Mouse (Mus musculus) lung, embryonic 14.5 days (tissue): ENCODE measurements around the gene Unc5b. TPM values are rescaled to one million over a fixed set of nuclear protein-coding genes. Genes with fewer than 3 reads are reported as not detected.

ENCODE experiments used
- ATAC-seq: fragments of 200-750 bp; cut with Nextera tagmentation; 2 replicates; pipeline ENCODE4 v1.8.0; 2017; ENCODE audit warnings: mild to moderate bottlenecking, moderate TSS enrichment, moderate library complexity; ENCODE audit not compliant: insufficient read depth
- DNase-seq: peaks from one replicate; pipeline ENCODE4 v3.0.0-alpha.2; 2015
- H3K27ac ChIP-seq: fragments of 300-500 bp; sonication (generic); 2 replicates; pipeline ENCODE4 v1.5.1; 2014; ENCODE audit warnings: low read depth, mild to moderate bottlenecking, moderate library complexity
- H3K27me3 ChIP-seq: fragments of 300-500 bp; sonication (generic); 2 replicates; pipeline ENCODE4 v1.6.1; 2014; ENCODE audit warnings: low read length, control low read depth; ENCODE audit not compliant: insufficient read depth
- H3K36me3 ChIP-seq: fragments of 300-500 bp; sonication (generic); 2 replicates; pipeline ENCODE4 v1.6.1; 2014; ENCODE audit warnings: control low read depth; ENCODE audit not compliant: insufficient read depth
- H3K4me1 ChIP-seq: fragments of 300-500 bp; sonication (generic); 2 replicates; pipeline ENCODE4 v1.6.1; 2014; ENCODE audit warnings: antibody characterized with exemption, control low read depth; ENCODE audit not compliant: insufficient read depth
- H3K4me2 ChIP-seq: fragments of 300-500 bp; sonication (generic); 2 replicates; pipeline ENCODE4 v1.6.1; 2014; ENCODE audit warnings: mild to moderate bottlenecking
- H3K4me3 ChIP-seq: fragments of 300-500 bp; sonication (generic); 2 replicates; pipeline ENCODE4 v1.5.1; 2014; ENCODE audit warnings: low read depth, low read length
- H3K9ac ChIP-seq: fragments of 300-500 bp; sonication (generic); 2 replicates; pipeline ENCODE4 v1.6.1; 2014
- H3K9me3 ChIP-seq: fragments of 300-500 bp; sonication (generic); 2 replicates; pipeline ENCODE4 v1.6.1; 2016; ENCODE audit warnings: low read depth, low read length, control low read depth
- CTCF ChIP-seq: IDR thresholded peaks from 2 replicates; pipeline ENCODE4 v1.5.1; 2016; ENCODE audit warnings: antibody characterized with exemption, low read depth
- WGBS: fragments of 180-500 bp; shearing (Covaris S2); extraction: QIAGEN DNeasy Blood & Tissue Kit; methylation state at CpG from one replicate; pipeline ENCODE4 v1.1.7; 2014; 5-methylcytosine and 5-hydroxymethylcytosine counted together
- polyA plus RNA-seq: library from polyadenylated mRNA; unstranded; fragments of >200 nt; fragmentation: Nextera tagmentation; extraction: Ambion mirVana; gene quantifications from 2 replicates; pipeline ENCODE4 v1.2.1, GENCODE M21; 2014

Unc5b gene
- polyA plus RNA-seq, 1 experiment from 2014 or later: 6.6 TPM

- Histone ChIP-seq H3K4me2 (0 out of 2 replicates have a peak overlapping the region, but pooled peaks have one; percentile 15), H3K27ac (no peak overlapping the region)
- peak; percentile 42 for DNase-seq
Observed at GRCm38 (mm10) chr10:60800295-60801167, 30.9 kb downstream of the Unc5b start.

DNA sequence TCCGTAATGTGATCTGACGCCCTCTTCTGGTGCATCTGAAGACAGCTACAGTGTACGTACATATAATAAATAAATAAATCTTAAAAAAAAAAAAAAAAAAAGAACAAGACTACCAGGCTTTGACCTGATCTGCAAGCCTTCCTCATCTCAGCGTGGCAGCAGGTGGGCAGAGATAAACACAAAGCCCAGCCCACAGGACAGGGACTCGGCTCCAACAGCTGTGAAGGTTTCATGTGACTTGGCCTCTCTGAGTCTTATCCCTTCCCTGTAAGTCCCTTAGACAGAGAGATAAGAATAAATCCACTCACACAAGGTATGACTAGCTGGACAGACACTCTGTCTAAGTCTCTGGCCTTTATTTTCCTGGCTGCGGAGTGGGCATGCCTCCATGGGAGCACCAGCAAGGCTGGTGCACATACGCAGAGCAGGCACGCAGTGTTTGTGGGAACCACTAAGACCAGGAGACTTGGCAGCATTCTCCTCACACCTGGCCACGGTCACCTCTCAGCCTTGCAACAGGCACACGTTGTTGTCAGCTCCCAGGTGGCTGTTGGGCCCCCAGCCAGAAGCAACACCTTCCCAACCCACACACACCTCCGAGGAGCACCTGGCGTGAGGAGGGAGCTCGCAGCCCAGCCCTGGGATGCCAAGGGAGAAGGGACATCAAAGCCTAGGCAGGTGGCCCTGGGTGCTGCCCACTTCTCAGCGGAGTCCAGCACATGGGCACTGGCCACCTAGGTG lies 33.5 kb downstream of the Unc5b start:
- H3K4me3 ChIP-seq: no peak overlapping the region
- DNase-seq: no peak
- H3K4me1 ChIP-seq: peaks cover 19% of the 10 kb centered on the region
- no peak for TF ChIP-seq CTCF
- WGBS: 63% methylated on average over 14 of the region's 14 CpGs
- no peaks in the 10 kb centered on the region for H3K36me3 ChIP-seq
- H3K4me2 ChIP-seq: no peak overlapping the region
- H3K9me3 ChIP-seq: no peaks in the 10 kb centered on the region
- H3K27me3 ChIP-seq: no peaks in the 10 kb centered on the region
- no peak overlapping the region for H3K9ac ChIP-seq
- ATAC-seq: no peak
- H3K27ac ChIP-seq: no peak overlapping the region

More at GRCm38 (mm10) chr10:60800295-60801167, 30.9 kb downstream of the Unc5b start:
- ATAC-seq: no peak
- no peak overlapping the region; the same call in 1 of the 2 replicates for H3K9ac ChIP-seq
- H3K27me3 ChIP-seq: no peaks in the 10 kb centered on the region
- H3K36me3 ChIP-seq: no peaks in the 10 kb centered on the region
- WGBS: 12% methylated on average over 19 of the region's 19 CpGs
- no peak overlapping the region for H3K4me3 ChIP-seq
- H3K9me3 ChIP-seq: no peaks in the 10 kb centered on the region
- peaks cover 26% of the 10 kb centered on the region for H3K4me1 ChIP-seq
- TF ChIP-seq CTCF: no peak

DNA sequence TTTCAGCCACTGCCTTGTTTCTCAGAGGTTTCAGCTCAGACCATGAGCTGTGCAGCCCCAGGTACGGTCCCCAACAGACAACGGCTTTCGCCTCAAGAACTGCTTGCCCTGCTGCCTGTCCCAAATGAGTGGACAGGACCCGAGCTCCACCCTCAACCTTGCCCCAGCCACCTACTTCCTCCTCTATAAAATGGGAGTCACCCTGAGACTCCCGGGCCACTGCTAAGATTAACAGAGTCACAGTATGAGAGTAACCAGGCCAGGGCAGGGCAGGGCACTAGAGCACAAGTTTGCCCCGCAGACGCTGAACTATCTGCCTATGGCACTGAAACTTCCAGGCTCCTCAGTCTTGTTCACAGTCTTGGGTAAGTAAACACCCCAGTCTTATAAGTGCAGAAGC lies 34.9 kb downstream of the Unc5b start:
- WGBS: 79% methylated on average over 7 of the region's 7 CpGs

DNA sequence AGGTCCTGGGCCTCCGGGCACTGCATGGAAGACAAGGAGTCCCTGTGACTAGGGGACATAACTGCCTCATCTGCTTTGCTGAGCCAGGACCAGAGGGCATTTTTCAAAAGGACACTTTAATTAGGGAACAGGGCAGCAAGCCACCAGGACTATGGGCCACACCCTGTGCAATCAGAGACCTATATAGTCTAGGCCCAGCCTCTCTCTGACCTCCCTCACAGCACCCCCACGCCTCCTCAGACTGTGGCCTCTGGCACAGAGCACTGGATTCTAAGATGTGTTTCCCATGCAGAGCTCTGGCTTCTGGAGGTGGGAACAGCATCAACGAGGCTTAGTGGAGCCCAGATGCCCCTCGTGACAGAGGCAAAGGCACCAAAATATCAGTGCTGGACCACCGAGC lies 35.4 kb downstream of the Unc5b start:
- Histone ChIP-seq H3K27ac (no peak overlapping the region), H3K36me3 (no peaks in the 10 kb centered on the region), H3K4me2 (no peak overlapping the region), H3K27me3 (no peaks in the 10 kb centered on the region), H3K9ac (no peak overlapping the region), H3K4me3 (no peak overlapping the region), H3K4me1 (peaks cover 12% of the 10 kb centered on the region), H3K9me3 (no peaks in the 10 kb centered on the region)
- ATAC-seq: no peak
- no peak for TF ChIP-seq CTCF
- 70% methylated on average over 5 of the region's 5 CpGs for WGBS
- DNase-seq: no peak

More for the DNA sequence above, 34.9 kb downstream of the Unc5b start:
- Histone ChIP-seq H3K36me3 (no peaks in the 10 kb centered on the region), H3K27me3 (no peaks in the 10 kb centered on the region), H3K9me3 (no peaks in the 10 kb centered on the region), H3K4me1 (peaks cover 16% of the 10 kb centered on the region), H3K4me2 (no peak overlapping the region), H3K9ac (no peak overlapping the region), H3K27ac (no peak overlapping the region), H3K4me3 (no peak overlapping the region)
- DNase-seq: no peak
- no peak for TF ChIP-seq CTCF
- no peak for ATAC-seq

DNA sequence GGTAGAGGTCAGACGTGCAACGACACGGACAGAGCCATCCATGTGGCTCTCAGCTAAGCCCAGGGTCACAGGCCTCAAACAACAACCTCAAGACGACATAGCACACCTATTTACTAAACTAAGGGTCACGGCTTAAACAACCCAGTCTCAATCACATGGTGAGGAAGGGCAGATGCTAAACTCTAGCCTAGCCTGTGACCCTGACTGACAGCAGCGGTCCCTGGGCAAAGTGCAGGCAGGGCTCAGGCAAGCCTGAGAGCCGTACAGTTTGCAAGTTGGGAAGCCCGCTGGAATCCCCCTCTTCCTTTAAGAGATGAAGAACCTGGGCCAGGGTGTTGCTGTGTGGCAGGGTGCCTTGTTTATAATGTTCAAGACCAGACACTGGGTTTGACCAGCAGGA lies 36.6 kb downstream of the Unc5b start:
- Histone ChIP-seq H3K4me3 (no peak overlapping the region), H3K4me2 (no peak overlapping the region), H3K36me3 (no peaks in the 10 kb centered on the region), H3K27ac (no peak overlapping the region), H3K9ac (no peak overlapping the region), H3K27me3 (no peaks in the 10 kb centered on the region), H3K9me3 (no peaks in the 10 kb centered on the region), H3K4me1 (0 out of 2 replicates have a peak, but pooled peaks cover 2% of the 10 kb centered on the region)
- no peak for DNase-seq
- no peak for ATAC-seq
- WGBS: 64% methylated on average over 8 of the region's 8 CpGs
- no peak for TF ChIP-seq CTCF

DNA sequence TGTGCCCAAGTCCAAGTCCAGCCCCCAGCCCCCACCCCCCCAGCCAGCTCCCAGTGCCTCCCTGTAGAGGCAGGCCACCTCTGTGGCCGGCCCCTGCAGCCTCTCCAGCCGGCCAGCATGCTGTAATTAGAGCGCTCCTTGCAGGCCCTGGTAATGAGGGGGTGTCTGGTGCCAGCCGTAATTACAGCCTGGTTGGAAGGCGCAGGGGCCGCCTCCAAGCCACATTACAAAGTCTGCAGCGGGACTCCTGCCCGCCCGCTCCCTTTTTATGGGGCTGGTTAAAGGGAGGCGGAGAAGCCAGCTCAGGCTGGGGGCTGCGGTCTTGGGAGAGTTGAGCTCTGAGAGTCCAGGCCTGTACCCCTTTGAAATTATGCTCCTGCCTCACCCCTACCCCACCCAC lies 37.0 kb downstream of the Unc5b start:
- ATAC-seq (no peak), DNase-seq (no peak)
- no peak overlapping the region for H3K4me2 ChIP-seq
- no peak overlapping the region for H3K9ac ChIP-seq
- no peaks in the 10 kb centered on the region for H3K9me3 ChIP-seq
- H3K36me3 ChIP-seq: no peaks in the 10 kb centered on the region
- no peak overlapping the region for H3K27ac ChIP-seq
- no peaks in the 10 kb centered on the region for H3K4me1 ChIP-seq
- H3K27me3 ChIP-seq: no peaks in the 10 kb centered on the region
- 64% methylated on average over 11 of the region's 11 CpGs for WGBS
- no peak for TF ChIP-seq CTCF
- no peak overlapping the region for H3K4me3 ChIP-seq

DNA sequence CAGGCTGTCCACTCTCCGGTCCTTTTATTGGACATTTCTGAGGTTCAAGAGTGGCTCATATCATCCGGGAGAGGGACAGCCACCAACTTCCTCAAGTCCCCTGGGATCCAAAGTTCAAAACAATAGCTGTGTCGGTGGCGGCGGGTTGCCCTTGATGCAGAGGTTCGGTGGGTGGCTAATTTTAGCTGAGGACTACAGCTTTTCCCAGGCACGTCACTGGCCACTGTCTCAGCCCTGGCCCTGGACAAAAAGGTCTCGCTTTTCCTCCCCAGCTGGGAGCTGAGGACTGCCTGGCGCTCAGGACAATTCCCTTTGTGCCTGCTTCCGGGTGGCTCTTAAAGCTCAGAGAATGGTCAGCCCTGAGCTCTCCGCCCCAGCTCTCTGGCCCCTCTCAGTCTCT lies 38.5 kb downstream of the Unc5b start:
- peak overlapping the region; percentile 58; the same call in 1 of the 2 replicates for H3K27ac ChIP-seq
- ATAC-seq (0 out of 2 replicates have a peak, but pooled peaks have one; percentile 35), DNase-seq (peak; percentile 57)
- no peak overlapping the region for H3K9ac ChIP-seq
- H3K27me3 ChIP-seq: no peaks in the 10 kb centered on the region
- 0 out of 2 replicates have a peak overlapping the region, but pooled peaks have one; percentile 3 for H3K4me2 ChIP-seq
- H3K9me3 ChIP-seq: no peaks in the 10 kb centered on the region
- no peak overlapping the region for H3K4me3 ChIP-seq
- WGBS: 19% methylated on average over 11 of the region's 11 CpGs
- no peak for TF ChIP-seq CTCF
- H3K36me3 ChIP-seq: no peaks in the 10 kb centered on the region
- H3K4me1 ChIP-seq: no peaks in the 10 kb centered on the region
